Mouse (Mus musculus): ENCODE data around the gene Cgnl1.

DNA sequence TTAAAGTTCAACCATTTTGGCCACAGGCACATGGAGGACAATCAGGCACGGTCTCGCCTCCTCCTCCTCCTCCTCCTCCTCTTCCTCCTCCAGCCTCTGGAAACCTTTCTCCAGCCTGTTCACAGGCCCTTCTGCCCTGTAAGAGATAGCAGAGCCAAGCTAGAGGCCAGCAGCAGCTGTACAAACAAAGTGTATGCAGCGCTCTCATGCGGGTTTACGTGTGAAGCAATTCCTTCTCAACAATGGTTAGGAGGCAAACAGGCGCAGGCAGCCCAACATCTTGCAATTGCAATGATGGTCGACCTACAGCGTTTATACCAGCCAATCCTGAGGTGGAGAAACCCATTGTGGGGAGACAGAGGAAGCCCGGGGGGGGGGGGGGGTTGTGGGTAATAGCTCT is 110.9 kb downstream of the Cgnl1 start:
- TF ChIP-seq CTCF (IDR thresholded peaks at IDR 0.05; ENCODE audit: low read depth) = no peak
- no peak for TF ChIP-seq EP300 (IDR thresholded peaks at IDR 0.05; ENCODE audit: low read depth)

Measured in liver, postnatal 0 days (tissue).